Mouse (Mus musculus) stomach, postnatal 0 days (tissue): Measurements from ENCODE around the gene Fxyd5. TPM values are rescaled to one million over a fixed set of nuclear protein-coding genes. Genes with fewer than 3 reads are reported as not detected.

Experiments used
- ATAC-seq: fragments of 200-750 bp; cut with Nextera tagmentation; 2 replicates; pipeline ENCODE4 v1.8.0; 2017; ENCODE audit not compliant: low FRiP score, low TSS enrichment
- DNase-seq: peaks from one replicate; pipeline ENCODE4 v3.0.0-alpha.2; 2016; ENCODE audit warnings: low spot score
- H3K27ac ChIP-seq: fragments of 300-500 bp; sonication (generic); replicated peaks from 2 replicates; pipeline ENCODE4 v1.5.1; 2014; ENCODE audit warnings: mild to moderate bottlenecking, control low read depth
- H3K27me3 ChIP-seq: fragments of 300-500 bp; sonication (generic); 2 replicates; pipeline ENCODE4 v1.6.1; 2014; ENCODE audit warnings: low read length; ENCODE audit not compliant: control insufficient read depth, insufficient read depth
- H3K36me3 ChIP-seq: fragments of 300-500 bp; sonication (generic); 2 replicates; pipeline ENCODE4 v1.6.1; 2014; ENCODE audit warnings: low read length, mixed read lengths; ENCODE audit not compliant: control insufficient read depth, insufficient read depth
- H3K4me1 ChIP-seq: fragments of 300-500 bp; sonication (generic); replicated peaks from 2 replicates; pipeline ENCODE4 v1.6.1; 2014; ENCODE audit warnings: antibody characterized with exemption; ENCODE audit not compliant: control insufficient read depth, insufficient read depth
- H3K4me2 ChIP-seq: fragments of 300-500 bp; sonication (generic); replicated peaks from 2 replicates; pipeline ENCODE4 v1.6.1; 2014; ENCODE audit warnings: low read depth, mild to moderate bottlenecking, control low read depth, moderate library complexity
- H3K4me3 ChIP-seq: fragments of 300-500 bp; sonication (generic); 2 replicates; pipeline ENCODE4 v1.5.1; 2014; ENCODE audit warnings: low read depth, low read length, control low read depth
- H3K9ac ChIP-seq: fragments of 300-500 bp; sonication (generic); 2 replicates; pipeline ENCODE4 v1.6.1; 2014; ENCODE audit warnings: mild to moderate bottlenecking, low read length, control low read depth, mixed read lengths
- H3K9me3 ChIP-seq: fragments of 300-500 bp; sonication (generic); 2 replicates; pipeline ENCODE4 v1.6.1; 2016; ENCODE audit warnings: low read length; ENCODE audit not compliant: control insufficient read depth
- CTCF ChIP-seq: IDR thresholded peaks from 2 replicates; pipeline ENCODE4 v1.5.1; 2016; ENCODE audit warnings: antibody characterized with exemption, low read depth, mild to moderate bottlenecking, moderate library complexity
- EP300 ChIP-seq: optimal IDR thresholded peaks from 2 replicates; pipeline ENCODE3; 2016; ENCODE audit warnings: antibody characterized with exemption
- WGBS: fragments of 180-500 bp; shearing (Covaris S2); extraction: QIAGEN DNeasy Blood & Tissue Kit; methylation state at CpG from one replicate; pipeline ENCODE4 v1.1.7; 2014; 5-methylcytosine and 5-hydroxymethylcytosine counted together
- polyA plus RNA-seq: library from polyadenylated mRNA; unstranded; fragments of >200 nt; fragmentation: Nextera tagmentation; extraction: Ambion mirVana; gene quantifications from 2 replicates; pipeline ENCODE4 v1.2.1, GENCODE M21; 2015

Fxyd5 gene
- polyA plus RNA-seq, 1 experiment from 2014 or later = 16.0 TPM

DNA sequence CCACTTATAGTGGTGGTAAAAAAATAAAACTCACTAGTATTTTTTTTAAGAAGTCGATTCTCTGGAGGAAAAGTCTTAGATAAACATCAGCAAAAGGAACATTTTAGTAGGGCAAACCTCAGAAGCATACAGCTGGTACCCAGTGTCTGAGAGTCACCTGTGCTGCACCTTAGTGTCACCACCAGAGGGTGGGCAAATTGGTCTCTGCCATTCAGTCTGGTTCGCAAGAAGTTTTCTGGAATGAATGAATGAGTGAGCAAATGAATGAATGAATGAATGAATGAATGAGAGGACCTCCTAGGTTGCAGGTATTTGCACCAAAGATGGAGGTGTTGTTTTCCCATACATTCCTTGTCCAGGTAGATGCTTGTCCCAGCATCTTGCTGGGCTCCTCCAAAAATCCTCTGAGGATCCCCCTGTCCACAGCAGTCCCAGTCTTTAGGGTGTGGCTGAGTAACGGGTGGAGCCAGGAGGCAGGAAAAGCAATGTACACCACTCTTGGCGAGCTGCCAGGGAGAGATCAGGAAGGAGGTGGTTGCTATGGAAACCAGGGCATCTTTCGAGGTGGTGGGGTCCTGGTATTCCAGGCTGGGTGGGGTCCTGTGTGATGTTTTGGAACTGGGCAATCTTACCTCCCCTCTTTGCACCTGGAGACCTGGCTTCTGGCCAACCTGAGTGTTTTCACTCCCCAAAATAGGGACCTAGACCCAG, 7.0 kb upstream of the Fxyd5 start:
- Histone ChIP-seq H3K9me3 (no peaks in the 10 kb centered on the region), H3K4me2 (no peak overlapping the region; the same call in 1 of the 2 replicates), H3K4me3 (no peak overlapping the region), H3K27ac (no peak overlapping the region), H3K27me3 (0 out of 2 replicates have a peak, but pooled peaks cover 3% of the 10 kb centered on the region), H3K4me1 (peaks cover 3% of the 10 kb centered on the region), H3K36me3 (no peaks in the 10 kb centered on the region), H3K9ac (no peak overlapping the region)
- ATAC-seq (no peak), DNase-seq (no peak)
- no peak for TF ChIP-seq EP300
- peak; percentile 19; the same call in 1 of the 2 replicates for TF ChIP-seq CTCF
- WGBS = 23% methylated on average over 5 of the region's 5 CpGs

DNA sequence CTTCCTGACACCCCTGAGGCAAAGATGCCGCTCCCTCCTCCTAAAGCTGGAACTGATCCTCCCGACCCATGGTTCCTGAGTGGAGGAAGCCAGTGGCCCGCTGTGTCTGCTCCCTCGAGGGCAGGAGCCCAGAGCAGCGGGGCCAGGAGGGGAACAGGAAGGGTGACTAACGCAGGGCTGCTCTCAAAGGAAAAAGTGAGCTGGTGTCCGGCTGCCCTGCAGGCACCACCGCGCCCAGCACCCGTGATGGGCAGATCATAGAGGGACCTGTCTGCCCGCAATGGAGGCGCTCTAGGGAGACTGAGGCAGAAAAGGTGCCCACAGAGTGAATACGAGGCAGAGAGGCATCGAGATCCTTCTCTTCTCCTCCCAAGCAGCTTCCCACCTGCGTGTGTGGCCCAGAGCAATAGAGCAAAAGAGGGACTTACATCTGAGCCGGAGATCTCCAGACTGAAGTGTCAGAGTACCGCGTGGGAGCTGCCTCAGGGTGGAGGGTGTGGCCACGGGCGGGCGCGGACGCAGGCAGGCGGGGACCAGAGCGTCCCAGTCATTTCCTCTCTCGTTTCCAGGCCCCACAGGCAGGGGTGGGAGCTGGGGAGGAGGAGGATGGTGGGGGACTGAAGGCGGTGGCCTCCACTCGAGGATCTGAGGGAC, 492 bp downstream of the Fxyd5 start:
- peak; percentile 53 for DNase-seq
- H3K27me3 ChIP-seq = no peaks in the 10 kb centered on the region

DNA sequence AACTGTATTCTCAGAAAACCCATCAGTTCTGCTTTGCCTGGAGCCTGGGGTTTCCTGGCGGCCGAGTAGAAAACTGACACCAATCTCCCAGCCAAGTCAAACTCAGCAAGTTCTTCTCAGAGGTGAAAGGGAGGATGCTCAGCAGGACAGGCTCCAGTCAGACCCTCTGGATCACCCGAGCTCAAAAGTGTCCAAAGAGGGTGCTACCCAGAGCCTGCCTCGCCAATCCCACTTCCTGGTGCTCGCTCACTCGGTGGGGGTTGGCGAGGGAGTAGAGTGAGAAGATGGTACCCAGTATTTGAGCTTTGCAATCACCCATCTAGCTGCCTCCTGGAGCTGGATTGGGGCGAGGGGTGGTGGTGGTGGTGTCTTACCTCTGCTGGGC, 1.3 kb downstream of the Fxyd5 start:
- Histone ChIP-seq H3K27me3 (no peaks in the 10 kb centered on the region), H3K4me2 (0 out of 2 replicates have a peak overlapping the region, but pooled peaks have one; percentile 53), H3K36me3 (no peaks in the 10 kb centered on the region), H3K9ac (no peak overlapping the region), H3K27ac (no peak overlapping the region), H3K9me3 (no peaks in the 10 kb centered on the region), H3K4me3 (no peak overlapping the region), H3K4me1 (peaks cover 11% of the 10 kb centered on the region)
- 42% methylated on average over 8 of the region's 8 CpGs for WGBS
- TF ChIP-seq CTCF = no peak
- TF ChIP-seq EP300 = no peak
- ATAC-seq (no peak), DNase-seq (no peak)

More for the DNA sequence above, 492 bp downstream of the Fxyd5 start:
- Histone ChIP-seq H3K4me1 (peaks cover 11% of the 10 kb centered on the region), H3K4me3 (peak overlapping the region; percentile 27), H3K36me3 (no peaks in the 10 kb centered on the region), H3K9ac (peak overlapping the region; percentile 38; the same call in 1 of the 2 replicates), H3K9me3 (no peaks in the 10 kb centered on the region), H3K27ac (no peak overlapping the region), H3K4me2 (peak overlapping the region; percentile 53)
- WGBS = 5% methylated on average over 26 of the region's 28 CpGs
- peak; percentile 78; the same call in 1 of the 2 replicates for ATAC-seq
- TF ChIP-seq EP300 = no peak
- no peak for TF ChIP-seq CTCF

DNA sequence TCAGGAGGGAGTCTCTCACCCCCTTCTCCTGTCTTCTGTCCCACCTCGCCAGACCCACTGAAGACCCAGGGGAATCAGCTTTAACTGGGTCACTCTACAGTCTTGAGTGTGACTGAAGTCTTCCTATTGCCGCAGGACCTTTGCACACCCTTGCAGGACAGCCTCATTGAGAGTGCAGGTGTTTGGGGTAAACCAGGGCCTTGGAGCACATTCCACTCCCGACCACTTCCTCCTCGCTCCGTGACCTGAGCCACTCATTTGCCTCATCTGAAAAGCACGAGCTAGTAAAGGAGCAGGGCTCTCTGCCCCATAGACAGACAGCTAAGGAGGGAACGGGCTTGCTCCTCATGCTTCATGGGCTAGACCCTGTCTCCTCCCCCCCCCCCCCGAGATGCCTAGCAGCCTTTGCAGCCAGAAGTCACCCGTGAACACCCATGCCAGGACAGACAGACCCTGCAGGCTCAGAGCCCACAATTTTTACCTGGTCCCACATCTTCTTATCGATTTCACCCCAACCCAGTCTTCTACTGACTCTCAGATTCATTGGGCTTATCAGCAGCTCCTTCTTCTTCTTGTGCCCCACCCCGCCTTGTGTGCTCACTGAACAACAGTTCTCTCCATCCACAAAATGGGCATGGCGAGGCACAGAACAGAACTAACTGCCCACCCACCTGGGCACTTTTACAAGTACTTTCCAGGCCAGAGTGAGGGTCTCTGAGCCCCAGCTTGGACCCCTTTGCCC, 1.8 kb downstream of the Fxyd5 start:
- Histone ChIP-seq H3K9ac (no peak overlapping the region), H3K4me1 (peaks cover 11% of the 10 kb centered on the region), H3K27me3 (no peaks in the 10 kb centered on the region), H3K36me3 (no peaks in the 10 kb centered on the region), H3K4me3 (no peak overlapping the region), H3K9me3 (no peaks in the 10 kb centered on the region), H3K27ac (no peak overlapping the region), H3K4me2 (no peak overlapping the region)
- DNase-seq (no peak), ATAC-seq (no peak)
- WGBS = 90% methylated on average over 11 of the region's 12 CpGs
- TF ChIP-seq EP300 = no peak
- no peak for TF ChIP-seq CTCF

DNA sequence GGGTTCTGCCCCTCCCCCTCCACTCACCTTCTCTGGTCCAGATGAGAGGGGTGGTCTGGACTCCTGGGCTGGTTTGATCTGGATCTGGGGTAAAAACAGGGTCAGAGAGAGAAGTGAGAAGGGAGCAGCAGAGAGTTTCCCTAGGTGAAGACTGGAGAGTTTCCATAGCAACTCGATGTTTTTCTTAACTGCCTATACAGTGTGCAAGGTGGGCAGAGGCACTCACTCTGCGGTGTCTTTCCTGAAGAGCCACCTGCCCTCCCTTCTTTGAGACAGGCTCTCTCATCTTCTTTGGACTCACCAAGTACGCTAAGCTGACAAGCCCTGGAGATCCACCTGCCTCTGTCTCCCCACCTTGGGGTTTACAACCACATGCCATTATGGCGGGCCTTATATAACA, 3.3 kb downstream of the Fxyd5 start:
- TF ChIP-seq CTCF = no peak
- no peak for TF ChIP-seq EP300
- WGBS = 82% methylated on average over 4 of the region's 4 CpGs
- H3K4me2 ChIP-seq = no peak overlapping the region
- H3K27ac ChIP-seq = no peak overlapping the region
- no peak overlapping the region for H3K9ac ChIP-seq
- no peak overlapping the region for H3K4me3 ChIP-seq
- H3K4me1 ChIP-seq = peaks cover 11% of the 10 kb centered on the region
- ATAC-seq (no peak), DNase-seq (no peak)
- no peaks in the 10 kb centered on the region for H3K36me3 ChIP-seq
- H3K27me3 ChIP-seq = no peaks in the 10 kb centered on the region
- H3K9me3 ChIP-seq = no peaks in the 10 kb centered on the region
